Mouse (Mus musculus) neural tube, embryonic 11.5 days (tissue): ENCODE measurements around the gene Zfp282. TPM values are rescaled to one million over a fixed set of nuclear protein-coding genes. Genes with fewer than 3 reads are reported as not detected.

ENCODE experiments used
- ATAC-seq: fragments of 200-750 bp; cut with Nextera tagmentation; 2 replicates; pipeline ENCODE4 v1.8.0; 2017; ENCODE audit warnings: moderate number of reproducible peaks, mild to moderate bottlenecking, moderate TSS enrichment, moderate library complexity; ENCODE audit not compliant: insufficient read depth, low FRiP score, low TSS enrichment
- DNase-seq: peaks from one replicate; pipeline ENCODE4 v3.0.0-alpha.2; 2015; ENCODE audit warnings: low spot score
- H3K27ac ChIP-seq: fragments of 300-500 bp; sonication (generic); 2 replicates; pipeline ENCODE4 v1.5.1; 2014; ENCODE audit warnings: low read depth, mild to moderate bottlenecking, low read length
- H3K27me3 ChIP-seq: fragments of 300-500 bp; sonication (generic); 2 replicates; pipeline ENCODE4 v1.6.1; 2014; ENCODE audit warnings: mild to moderate bottlenecking, low read length, mixed read lengths; ENCODE audit not compliant: control insufficient read depth, insufficient read depth
- H3K36me3 ChIP-seq: fragments of 300-500 bp; sonication (generic); 2 replicates; pipeline ENCODE4 v1.6.1; 2014; ENCODE audit warnings: mild to moderate bottlenecking, low read length, moderate library complexity, mixed read lengths; ENCODE audit not compliant: control insufficient read depth, insufficient read depth
- H3K4me1 ChIP-seq: fragments of 300-500 bp; sonication (generic); 2 replicates; pipeline ENCODE4 v1.6.1; 2014; ENCODE audit warnings: low read length, mixed read lengths; ENCODE audit not compliant: control insufficient read depth, insufficient read depth
- H3K4me2 ChIP-seq: fragments of 300-500 bp; sonication (generic); 2 replicates; pipeline ENCODE4 v1.6.1; 2014; ENCODE audit warnings: low read depth, mild to moderate bottlenecking, moderate library complexity
- H3K4me3 ChIP-seq: fragments of 300-500 bp; sonication (generic); 2 replicates; pipeline ENCODE4 v1.5.1; 2014; ENCODE audit warnings: low read depth, low read length
- H3K9ac ChIP-seq: fragments of 300-500 bp; sonication (generic); 2 replicates; pipeline ENCODE4 v1.6.1; 2014; ENCODE audit warnings: mild to moderate bottlenecking, low read length
- H3K9me3 ChIP-seq: fragments of 300-500 bp; sonication (generic); 2 replicates; pipeline ENCODE4 v1.6.1; 2016; ENCODE audit warnings: low read length; ENCODE audit not compliant: control insufficient read depth
- WGBS: fragments of 180-500 bp; shearing (Covaris S2); extraction: QIAGEN DNeasy Blood & Tissue Kit; methylation state at CpG from one replicate; pipeline ENCODE4 v1.1.7; 2014; 5-methylcytosine and 5-hydroxymethylcytosine counted together
- polyA plus RNA-seq: library from polyadenylated mRNA; unstranded; fragments of >200 nt; fragmentation: Nextera tagmentation; extraction: Ambion mirVana; gene quantifications from 2 replicates; pipeline ENCODE4 v1.2.1, GENCODE M21; 2014

Gene Zfp282
- polyA plus RNA-seq, result 15.5 and 15.6 TPM in 2 replicates

GRCm38 (mm10) chr6:47877058-47877457 is at the start of gene Zfp282:
TSS of gene Zfp282 (plus strand) at chr6:47877204.
- no peaks in the 10 kb centered on the region; the same call in 1 of the 2 replicates for H3K9me3 ChIP-seq
- peak within 1 kb of the TSS; percentile 95 for H3K27ac ChIP-seq
- H3K27me3 ChIP-seq, result no peaks in the 10 kb centered on the region
- H3K36me3 ChIP-seq, result peaks cover 2% of the 10 kb centered on the region; the same call in 1 of the 2 replicates
- ATAC-seq (no peak), DNase-seq (no peak)
- H3K4me3 ChIP-seq, result peak within 1 kb of the TSS; percentile 74
- H3K9ac ChIP-seq, result peak within 1 kb of the TSS; percentile 94
- peak within 1 kb of the TSS; percentile 84 for H3K4me2 ChIP-seq
- H3K4me1 ChIP-seq, result peaks cover 8% of the 10 kb centered on the region
- WGBS, result 7% methylated on average over 9 of the region's 9 CpGs

GRCm38 (mm10) chr6:47827462-47827861 is 49.5 kb upstream of the Zfp282 start:
- no peak for DNase-seq
- no peak for ATAC-seq
- Histone ChIP-seq H3K9me3 (no peaks in the 10 kb centered on the region), H3K4me2 (no peak overlapping the region), H3K27me3 (no peaks in the 10 kb centered on the region), H3K4me3 (no peak overlapping the region), H3K27ac (no peak overlapping the region), H3K4me1 (no peaks in the 10 kb centered on the region), H3K9ac (no peak overlapping the region), H3K36me3 (no peaks in the 10 kb centered on the region)
- WGBS, result 94% methylated on average over 4 of the region's 4 CpGs

- no peak overlapping the region for H3K27ac ChIP-seq
- H3K9ac ChIP-seq, result no peak overlapping the region
- ATAC-seq (no peak), DNase-seq (no peak)
- H3K27me3 ChIP-seq, result no peaks in the 10 kb centered on the region
- H3K4me3 ChIP-seq, result no peak overlapping the region
- WGBS, result 41% methylated on average over 1 of the region's 1 CpGs
- H3K36me3 ChIP-seq, result no peaks in the 10 kb centered on the region
- peak overlapping the region; percentile 60; the same call in 1 of the 2 replicates for H3K4me2 ChIP-seq
- H3K4me1 ChIP-seq, result no peaks in the 10 kb centered on the region
- no peaks in the 10 kb centered on the region for H3K9me3 ChIP-seq
Measured at GRCm38 (mm10) chr6:47828950-47829349, 48.1 kb upstream of the Zfp282 start.

- Histone ChIP-seq H3K4me2 (peak within 1 kb of the TSS; percentile 60), H3K9ac (peak within 1 kb of the TSS; percentile 94), H3K27ac (peak within 1 kb of the TSS; percentile 92), H3K27me3 (no peaks in the 10 kb centered on the region), H3K36me3 (no peaks in the 10 kb centered on the region), H3K4me3 (peak within 1 kb of the TSS; percentile 80), H3K9me3 (no peaks in the 10 kb centered on the region), H3K4me1 (no peaks in the 10 kb centered on the region)
- ATAC-seq, result peak; percentile 91
- peak; percentile 92 for DNase-seq
- WGBS, result 1% methylated on average over 64 of the region's 64 CpGs
Measured at GRCm38 (mm10) chr6:47830104-47831078, 46.6 kb upstream of the Zfp282 start, which contains the start of gene Zfp786. TSS of gene Zfp786 (minus strand) at chr6:47830867.

GRCm38 (mm10) chr6:47832220-47832619 is 44.8 kb upstream of the Zfp282 start:
- Histone ChIP-seq H3K9ac (no peak overlapping the region), H3K4me3 (no peak overlapping the region), H3K9me3 (no peaks in the 10 kb centered on the region), H3K4me1 (no peaks in the 10 kb centered on the region), H3K36me3 (no peaks in the 10 kb centered on the region), H3K27me3 (no peaks in the 10 kb centered on the region), H3K27ac (no peak overlapping the region), H3K4me2 (no peak overlapping the region)
- WGBS, result 76% methylated on average over 1 of the region's 1 CpGs
- ATAC-seq, result no peak
- no peak for DNase-seq

GRCm38 (mm10) chr6:47835482-47835983 is 41.5 kb upstream of the Zfp282 start, which contains the start of gene Zfp398:
TSS of gene Zfp398 (plus strand) at chr6:47835661.
- no peaks in the 10 kb centered on the region for H3K27me3 ChIP-seq
- peak; percentile 95 for ATAC-seq
- H3K4me2 ChIP-seq, result peak within 1 kb of the TSS; percentile 70
- H3K4me1 ChIP-seq, result no peaks in the 10 kb centered on the region
- peak within 1 kb of the TSS; percentile 94 for H3K9ac ChIP-seq
- peak; percentile 96 for DNase-seq
- WGBS, result 0% methylated on average over 39 of the region's 52 CpGs
- H3K27ac ChIP-seq, result peak within 1 kb of the TSS; percentile 94
- no peaks in the 10 kb centered on the region for H3K9me3 ChIP-seq
- H3K4me3 ChIP-seq, result peak within 1 kb of the TSS; percentile 96
- H3K36me3 ChIP-seq, result no peaks in the 10 kb centered on the region

- WGBS, result under 1% methylated on average over 34 of the region's 49 CpGs
- Histone ChIP-seq H3K27ac (peak overlapping the region; percentile 94), H3K4me2 (peak overlapping the region; percentile 70), H3K27me3 (no peaks in the 10 kb centered on the region), H3K4me1 (no peaks in the 10 kb centered on the region), H3K36me3 (no peaks in the 10 kb centered on the region), H3K4me3 (peak overlapping the region; percentile 96), H3K9me3 (no peaks in the 10 kb centered on the region), H3K9ac (peak overlapping the region; percentile 94)
- ATAC-seq (peak; percentile 86), DNase-seq (peak; percentile 70)
Measured at GRCm38 (mm10) chr6:47835984-47836521, 41.0 kb upstream of the Zfp282 start.

GRCm38 (mm10) chr6:47837630-47838029 is 39.4 kb upstream of the Zfp282 start:
- no peak for ATAC-seq
- no peaks in the 10 kb centered on the region for H3K36me3 ChIP-seq
- 86% methylated on average over 2 of the region's 2 CpGs for WGBS
- H3K9ac ChIP-seq, result no peak overlapping the region
- H3K4me1 ChIP-seq, result no peaks in the 10 kb centered on the region
- no peak overlapping the region for H3K27ac ChIP-seq
- DNase-seq, result no peak
- H3K27me3 ChIP-seq, result no peaks in the 10 kb centered on the region
- H3K9me3 ChIP-seq, result no peaks in the 10 kb centered on the region
- H3K4me2 ChIP-seq, result no peak overlapping the region
- no peak overlapping the region for H3K4me3 ChIP-seq
